Mouse (Mus musculus): ENCODE data around the gene Napa. TPM values are rescaled to one million over a fixed set of nuclear protein-coding genes. Genes with fewer than 3 reads are reported as not detected.

The Napa gene
- total RNA-seq (2021), result 137 and 149 TPM in 2 replicates
- long read RNA-seq, transcript Napa-201 (11 exons, 2,517 nt), result major isoform, 147 of 189 reads
- long read RNA-seq, partial matches to known transcripts, result 15 of 189 reads
- long read RNA-seq, other reads (novel, unspliced or antisense), result 26 of 189 reads

DNA sequence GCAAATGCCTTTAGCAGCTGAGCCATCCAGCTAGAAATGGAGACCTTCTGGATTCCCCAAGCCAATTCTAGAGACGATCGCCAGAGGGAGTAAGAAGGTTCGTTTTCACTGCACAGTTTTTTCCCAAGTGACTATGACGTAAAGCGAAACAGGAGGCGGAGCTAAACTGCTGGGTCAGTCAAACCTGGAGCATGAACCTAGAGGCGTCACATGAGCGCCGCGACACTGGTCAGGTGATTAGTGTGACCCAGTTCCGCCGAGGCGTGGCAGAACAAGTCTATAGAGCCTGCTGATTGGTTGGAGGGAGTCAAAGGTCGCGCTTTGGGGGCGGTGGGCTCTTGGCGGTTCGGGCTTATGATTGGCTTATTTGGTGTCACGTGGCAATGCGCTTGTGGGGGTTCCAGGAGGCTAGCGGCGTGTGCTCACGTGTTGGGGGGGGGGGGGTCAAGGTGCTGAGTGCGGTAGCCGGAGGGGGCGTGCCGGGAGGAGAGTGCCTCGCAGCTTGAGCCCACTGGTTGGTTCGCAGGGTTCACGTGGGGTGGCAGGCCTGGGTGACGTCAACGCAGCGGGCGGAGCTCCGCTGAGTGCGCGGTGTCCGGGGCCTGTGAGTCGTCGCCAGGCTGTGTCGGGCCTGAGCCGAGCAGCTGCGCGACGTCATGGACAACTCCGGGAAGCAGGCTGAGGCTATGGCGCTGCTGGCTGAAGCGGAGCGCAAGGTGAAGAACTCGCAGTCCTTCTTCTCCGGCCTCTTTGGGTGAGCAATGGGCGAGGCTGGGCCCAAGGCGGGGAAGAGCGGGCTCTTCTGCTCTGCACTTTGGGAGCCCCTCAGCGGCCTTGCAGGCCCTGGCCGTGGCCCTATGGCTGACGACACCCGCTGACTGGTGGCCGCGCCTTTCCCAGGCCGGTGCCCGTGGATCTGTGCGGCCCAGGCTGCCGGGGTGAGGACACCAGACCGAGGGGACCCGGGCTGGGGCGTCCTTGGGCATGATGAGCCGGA lies at the start of gene Napa:
Gene Napa (plus strand): TSS at position 438 of the 997 bp plus-strand sequence.
- peak; percentile 99 for DNase-seq

DNA sequence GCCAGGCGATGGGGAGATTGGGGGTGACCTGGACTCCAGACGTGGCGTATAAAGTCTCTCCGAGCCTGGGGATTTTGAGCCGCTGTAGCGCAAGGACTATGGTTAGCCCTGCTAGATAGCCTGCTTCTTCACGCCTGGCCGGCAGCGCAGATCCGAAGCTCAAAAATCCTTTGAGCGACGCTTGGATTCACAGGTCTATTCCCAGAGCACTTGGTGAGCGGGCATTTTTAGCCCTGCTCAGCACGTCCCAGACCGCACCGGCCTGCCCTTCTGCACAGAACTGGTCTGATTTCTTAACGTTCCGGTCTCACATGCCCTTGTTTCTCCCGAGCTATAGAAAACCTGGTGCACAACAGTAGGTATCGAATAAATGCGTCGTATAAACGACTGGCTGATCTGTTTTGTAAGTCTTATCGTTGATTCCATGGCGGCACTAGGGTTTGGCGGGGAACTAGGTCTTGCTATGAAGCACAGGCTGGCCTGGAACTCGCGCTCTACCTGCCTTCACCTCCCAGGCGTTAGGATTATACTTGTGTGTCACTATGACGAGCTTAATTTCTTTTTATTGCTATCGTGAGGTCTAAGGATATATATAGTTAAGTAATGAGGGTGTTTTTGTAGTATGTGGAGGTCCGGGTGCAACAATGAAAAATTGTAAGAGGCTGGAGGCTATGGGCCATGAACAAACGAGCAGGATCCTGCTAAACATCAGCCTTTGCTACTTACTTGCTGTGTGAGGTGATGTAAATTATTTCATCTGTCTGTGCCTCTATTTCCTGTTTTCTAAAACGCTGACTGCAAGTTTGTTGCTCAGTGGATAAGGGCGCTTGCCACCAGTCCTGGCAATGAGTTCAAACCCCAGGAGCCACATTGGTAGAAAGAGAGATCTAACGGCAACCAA lies 49.3 kb upstream of the Napa start:
- DNase-seq, result peak; percentile 13

DNA sequence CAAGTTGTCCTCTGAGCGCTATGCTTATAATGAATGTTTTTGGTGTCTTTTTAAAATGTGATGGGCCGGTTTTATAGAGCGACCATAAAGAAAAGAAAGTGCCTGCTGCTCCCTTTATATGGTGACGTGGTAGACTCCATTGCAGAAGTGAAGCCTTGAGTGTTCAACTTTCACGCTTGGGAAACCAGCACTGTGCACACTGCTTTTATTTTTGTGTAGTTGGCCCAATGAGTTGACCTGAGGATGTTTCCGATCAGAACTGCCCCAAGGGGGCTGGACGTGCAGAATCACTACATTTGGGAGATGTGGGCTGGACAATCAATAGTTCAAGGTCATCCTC lies 48.7 kb upstream of the Napa start:
- no peak for DNase-seq

DNA sequence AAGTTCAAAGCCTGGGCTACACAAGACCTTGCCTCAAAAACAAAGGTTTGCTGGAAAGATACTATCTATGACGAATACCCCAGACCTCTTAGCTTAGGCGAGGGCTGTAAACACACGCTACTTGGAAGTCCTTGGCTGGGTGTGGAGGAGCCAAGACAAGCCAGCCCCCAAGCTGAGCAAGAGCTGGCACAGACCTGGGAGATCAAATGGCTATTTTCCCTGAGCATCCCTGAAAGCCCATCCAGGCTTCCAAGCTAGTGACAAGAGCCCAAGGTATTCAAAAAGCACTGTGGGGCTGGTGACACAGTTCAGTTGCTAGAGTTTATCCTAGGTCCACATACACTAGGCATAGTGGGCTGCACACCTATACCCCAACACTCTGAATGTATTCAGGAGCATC lies 47.7 kb upstream of the Napa start:
- no peak for DNase-seq

DNA sequence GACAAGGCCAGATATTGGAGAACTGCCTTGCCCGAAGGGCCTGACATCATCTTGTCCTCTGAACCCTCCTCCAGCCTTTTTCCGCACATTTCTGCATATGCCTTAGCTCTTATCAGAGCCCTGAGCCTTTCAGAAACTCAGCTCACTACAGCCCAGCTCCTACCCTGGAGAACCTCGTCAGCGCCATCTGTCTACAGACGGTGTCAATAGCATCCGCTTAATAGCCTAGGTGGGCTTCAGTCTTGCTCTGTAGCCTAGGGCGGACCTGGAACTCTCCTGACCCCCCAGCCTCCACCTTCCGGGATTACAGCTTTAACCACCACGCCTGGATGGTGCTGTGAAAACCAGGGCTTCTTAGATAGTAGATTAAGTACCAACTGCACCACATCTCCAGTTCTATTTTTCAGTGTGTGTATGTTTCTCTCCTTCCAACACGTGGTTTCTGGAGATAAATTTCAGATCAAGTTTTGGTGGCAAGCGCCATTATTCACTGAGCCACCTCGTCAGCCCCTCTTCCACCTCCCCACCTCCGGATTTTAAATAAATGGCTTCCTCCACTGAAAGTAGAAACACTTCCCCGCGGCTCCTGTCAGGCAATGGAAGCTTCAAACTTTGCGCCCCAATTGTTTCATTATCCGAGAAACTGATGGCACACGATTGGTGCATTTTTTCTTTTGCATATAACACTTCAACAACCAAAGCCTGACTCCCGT lies 46.2 kb upstream of the Napa start:
- DNase-seq, result peak; percentile 71

DNA sequence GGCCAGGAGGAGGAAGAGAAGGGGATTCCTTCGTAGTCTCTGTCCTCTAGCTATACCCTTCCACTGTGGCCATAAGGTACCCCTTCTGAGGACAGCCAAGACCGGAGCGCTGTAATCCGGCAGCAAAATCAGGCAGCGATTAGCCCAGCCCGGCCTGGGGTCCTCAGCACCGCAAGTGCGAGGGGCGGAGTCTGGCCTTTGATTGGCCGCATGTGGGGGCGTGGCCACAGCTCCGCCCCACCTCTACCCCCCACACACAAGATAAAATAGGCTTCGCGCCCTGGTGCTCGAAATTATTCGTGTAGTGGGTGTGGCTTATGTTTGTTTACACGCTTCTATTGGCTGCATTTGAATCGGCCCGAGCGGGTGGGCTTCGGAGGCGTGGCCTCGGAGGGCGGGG lies 45.6 kb upstream of the Napa start:
- DNase-seq, result peak; percentile 95

DNA sequence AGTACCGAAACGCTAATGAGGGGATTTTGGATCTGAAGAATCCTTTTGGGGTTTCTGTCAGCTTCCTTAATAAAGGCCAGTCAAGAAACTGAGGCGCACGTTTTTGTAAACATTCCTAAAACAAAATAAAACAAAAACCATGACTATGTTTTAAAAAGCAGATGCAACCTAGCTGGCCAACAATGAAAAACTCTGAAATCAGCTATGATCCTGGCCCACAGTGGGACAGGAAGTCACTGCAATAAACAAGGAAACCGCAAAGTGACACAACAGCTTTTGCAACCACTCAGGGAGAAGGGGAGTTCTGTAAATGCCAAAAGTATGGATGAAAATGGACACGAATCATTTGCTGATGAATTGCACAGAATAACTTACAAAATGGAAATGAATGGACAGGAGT lies 45.2 kb upstream of the Napa start:
- no peak for DNase-seq

DNA sequence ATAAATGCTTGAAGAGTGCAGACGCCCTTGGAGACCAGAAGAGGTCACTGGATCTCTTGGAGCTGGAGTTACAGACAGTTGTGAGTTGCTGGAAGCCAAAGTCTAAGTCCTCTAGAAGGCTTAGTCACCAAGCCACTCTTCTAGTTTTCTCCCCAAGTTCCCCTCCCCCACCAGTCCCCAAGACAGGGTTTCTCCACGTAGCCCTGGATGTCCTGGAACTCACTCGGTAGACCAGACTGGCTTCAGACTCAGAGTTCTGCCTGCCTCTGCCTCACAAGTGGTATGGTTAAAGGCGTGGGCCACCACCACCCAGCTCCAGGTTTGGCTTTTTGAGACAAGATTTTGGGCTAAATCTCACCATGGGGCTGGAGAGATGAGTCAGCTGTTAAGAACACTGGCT lies 43.3 kb upstream of the Napa start:
- no peak for DNase-seq

DNA sequence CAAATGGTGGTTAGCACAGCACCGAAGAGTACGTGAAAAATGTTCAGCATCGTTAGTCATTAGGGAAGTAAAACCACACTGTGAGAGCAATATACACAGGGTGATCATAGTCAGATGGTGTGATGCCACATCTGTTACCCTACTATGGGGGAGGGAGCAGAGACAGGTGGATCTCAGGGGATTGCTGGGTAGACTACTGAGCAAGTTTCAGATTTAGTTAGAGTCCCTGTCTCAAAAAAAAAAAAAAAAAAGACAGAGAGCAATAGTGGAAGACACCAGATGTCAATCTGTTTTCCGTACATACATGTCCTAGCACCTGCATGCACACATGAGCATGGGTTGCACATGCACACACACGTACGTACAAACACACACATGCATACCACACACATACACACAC lies 42.6 kb upstream of the Napa start:
- DNase-seq, result no peak

DNA sequence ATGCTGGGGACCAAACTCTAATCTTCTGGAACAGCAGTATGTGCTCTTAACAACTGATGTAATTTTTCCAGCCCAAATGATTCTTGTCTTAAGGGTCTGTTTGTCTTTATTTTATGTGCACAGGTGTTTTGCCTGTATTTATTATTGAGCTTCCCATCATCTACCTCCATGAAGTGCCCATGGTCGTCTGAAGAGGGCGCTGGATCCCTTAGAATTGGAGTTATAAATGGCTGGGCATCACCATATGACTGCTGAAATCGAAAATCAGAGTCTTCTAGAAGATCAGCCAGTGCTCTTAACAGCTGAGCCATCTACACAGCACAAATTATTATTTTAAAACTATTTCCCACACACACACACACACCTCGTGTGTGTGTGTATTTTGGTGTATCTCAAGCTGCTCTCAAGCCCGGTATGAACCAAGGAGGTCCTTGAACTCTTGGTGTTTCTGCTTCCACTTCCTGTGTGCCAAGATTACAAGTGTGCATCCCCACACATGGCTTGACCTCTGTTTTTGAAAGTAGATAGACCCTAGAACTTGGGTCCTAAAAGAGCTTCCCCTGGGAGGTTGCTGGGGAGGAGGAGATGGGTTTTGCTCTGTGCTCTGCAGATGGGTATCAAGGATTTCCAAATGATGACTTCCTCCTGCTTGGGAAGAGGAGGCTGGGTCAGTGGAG lies 41.7 kb upstream of the Napa start:
- peak; percentile 57 for DNase-seq

DNA sequence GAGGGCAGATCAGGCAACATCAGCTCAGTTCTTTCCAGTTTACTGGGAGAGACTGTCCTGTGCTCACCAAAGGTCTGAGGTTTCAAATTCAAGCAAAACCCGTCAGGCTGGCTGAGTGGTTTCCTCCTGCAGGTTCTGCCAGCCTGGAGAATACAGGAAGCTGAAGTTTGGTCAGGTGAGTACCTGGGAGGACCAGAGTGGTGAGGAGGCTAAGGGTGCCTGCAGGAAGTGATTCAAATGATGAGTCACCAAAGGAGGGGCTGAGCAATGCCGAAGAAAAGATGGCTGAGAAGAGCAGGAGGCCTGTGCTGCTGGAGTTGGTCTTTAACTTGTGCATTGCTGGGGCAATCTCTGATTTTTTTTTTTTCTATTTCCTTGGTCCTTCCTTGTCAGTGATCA lies 41.1 kb upstream of the Napa start:
- DNase-seq, result no peak

DNA sequence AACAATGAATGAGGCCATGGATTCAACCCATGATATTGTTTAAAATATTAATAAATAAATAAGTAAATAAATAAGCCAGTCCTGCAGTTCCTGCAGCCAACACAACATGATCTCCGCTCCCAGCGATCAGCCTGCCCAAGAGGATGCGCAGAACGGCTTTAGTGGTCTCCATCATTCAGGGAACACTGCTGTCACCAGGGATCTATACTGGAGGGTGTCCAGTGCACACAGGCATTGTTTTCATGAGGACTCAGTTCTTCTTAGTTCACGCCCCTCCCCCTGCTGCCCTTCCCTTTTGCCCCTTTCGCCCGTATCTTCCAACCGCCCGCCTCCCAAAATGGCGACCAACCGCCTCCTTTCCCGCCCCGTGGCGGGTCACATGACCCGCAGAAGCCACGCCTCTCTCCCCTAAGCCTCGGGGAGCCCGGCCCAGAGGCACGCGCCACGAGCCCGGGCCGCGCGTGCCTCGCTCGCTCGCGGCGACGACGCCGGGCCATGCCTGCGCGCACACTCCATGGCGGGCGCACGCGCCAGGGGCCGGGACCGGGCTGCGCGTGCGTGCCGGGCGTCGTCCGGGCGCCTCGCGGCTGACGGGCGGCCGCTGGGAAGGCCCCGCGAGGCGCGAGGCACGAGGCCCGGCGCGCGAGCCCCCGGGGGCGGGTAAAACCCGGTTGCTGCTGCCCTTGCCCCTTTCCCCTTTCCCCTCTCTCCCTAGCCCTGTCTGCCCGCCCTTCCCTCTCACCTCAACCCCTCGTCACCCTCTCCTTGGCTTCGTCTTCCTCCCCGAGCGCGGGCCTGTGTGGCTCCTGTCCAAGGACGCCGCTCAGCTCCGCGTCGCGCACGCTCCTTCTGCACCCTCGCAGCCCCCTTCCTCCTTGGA lies 36.8 kb upstream of the Napa start, which contains the start of gene Zfp541:
Gene Zfp541 (plus strand): TSS at position 596 of the 880 bp plus-strand sequence.
- DNase-seq, result no peak

DNA sequence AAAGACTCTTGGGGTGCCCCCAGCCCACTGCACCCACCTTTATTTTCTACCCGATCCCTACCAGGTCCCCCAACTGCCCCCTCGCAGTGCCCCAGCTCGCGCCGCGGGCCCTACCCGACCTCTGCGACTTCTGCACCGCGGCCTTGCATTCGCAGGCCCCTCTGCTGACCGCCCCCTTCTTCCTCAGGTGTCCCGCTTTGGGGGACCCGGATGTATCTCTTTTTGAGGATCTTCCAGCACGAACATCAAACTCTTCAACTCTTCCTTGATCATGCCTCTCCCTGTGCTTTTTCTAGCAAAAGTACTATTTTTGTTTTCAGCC lies 36.2 kb upstream of the Napa start:
- DNase-seq, result no peak

DNA sequence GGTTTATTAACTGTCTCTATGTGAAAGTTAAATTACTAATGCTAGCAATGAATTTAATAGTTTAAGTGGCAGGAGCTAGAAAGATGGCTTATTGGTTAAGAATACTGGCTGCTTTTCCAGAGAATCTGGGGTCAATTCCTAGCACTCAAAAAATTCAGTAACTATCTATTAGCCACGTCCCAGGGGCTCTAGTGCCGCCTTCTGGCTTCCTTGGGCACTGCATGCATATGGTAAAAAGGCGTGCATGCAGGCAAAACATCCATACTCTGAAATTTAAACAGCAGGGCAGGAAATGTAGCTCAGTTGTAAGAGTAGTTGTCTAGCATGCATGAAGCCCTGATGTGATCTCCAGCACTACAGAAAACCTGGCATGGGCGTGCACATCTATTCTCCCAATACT lies 34.8 kb upstream of the Napa start:
- DNase-seq, result no peak

DNA sequence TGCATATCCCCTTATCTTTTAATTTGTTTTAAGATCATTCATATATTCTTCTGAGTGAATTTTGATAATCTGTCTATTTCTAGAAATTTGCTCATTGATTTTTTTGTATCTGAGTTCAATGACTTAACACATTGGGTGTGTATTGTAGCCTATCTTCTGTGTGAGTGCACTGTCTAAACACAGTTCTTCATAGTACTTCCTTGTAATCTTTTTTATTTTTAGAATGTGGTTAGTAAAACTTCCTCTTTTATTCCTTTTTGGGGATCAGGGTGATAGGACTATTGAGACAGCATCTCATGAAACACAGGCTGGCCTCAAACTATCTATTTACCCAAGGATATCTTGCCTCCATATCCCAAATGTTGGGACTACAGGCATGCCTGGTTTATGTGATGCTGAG lies 27.4 kb upstream of the Napa start:
- DNase-seq, result no peak

DNA sequence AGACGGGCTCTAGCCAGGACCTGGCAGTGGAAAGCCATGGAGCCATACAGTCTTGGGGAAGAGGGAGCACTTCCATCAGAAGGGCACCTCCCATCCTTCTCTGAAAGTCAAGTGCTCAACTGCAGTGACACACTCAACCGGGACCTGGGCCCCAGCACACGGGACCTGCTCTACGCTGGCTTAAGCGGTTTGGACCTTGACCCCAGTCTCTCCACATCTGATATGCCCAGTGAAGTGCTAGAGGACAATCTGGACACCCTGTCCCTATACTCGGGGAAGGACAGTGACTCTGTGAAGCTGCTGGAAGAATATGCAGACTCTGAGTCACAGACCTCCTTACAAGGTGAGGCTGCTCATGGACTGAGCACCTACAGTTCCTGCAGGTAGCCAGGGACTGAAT lies 26.4 kb upstream of the Napa start:
- no peak for DNase-seq

DNA sequence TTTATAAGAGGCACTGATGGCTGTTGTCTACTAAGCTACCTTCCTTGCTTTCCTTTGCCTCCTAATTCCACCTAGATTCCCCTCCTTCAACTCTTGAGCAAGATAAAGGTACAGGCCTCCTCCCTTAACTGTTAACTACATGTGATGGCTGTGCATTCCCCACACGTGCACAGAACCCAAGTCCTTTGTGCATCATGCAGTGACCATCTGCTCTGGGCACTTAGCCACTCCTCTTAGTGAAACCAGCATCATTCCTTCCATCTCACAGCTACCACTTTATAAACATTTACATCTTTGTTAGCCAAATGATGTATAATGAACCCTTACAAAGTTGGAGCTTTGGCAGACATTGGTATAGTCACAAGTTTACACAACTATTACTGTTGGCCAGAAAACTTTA lies 18.3 kb upstream of the Napa start:
- DNase-seq, result no peak

DNA sequence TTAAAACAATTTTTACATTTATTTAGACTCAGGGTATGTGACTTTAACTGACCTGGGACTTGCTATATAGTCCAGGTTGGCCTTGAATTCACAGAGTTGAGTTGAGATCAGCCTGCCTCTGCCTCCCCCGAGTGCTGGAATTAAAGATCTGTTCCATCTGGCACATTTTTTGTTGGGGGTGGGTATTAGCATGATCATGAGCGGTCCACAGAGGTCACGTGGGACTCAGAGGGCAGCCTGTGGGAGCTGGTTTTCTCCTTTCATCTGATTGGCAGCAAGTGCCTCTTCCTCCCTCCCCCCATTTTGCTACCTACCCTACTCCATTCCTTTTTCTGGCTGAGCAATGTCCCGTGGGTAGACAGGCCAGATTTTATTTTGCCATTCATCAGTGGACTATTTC lies 17.7 kb upstream of the Napa start:
- no peak for DNase-seq

DNA sequence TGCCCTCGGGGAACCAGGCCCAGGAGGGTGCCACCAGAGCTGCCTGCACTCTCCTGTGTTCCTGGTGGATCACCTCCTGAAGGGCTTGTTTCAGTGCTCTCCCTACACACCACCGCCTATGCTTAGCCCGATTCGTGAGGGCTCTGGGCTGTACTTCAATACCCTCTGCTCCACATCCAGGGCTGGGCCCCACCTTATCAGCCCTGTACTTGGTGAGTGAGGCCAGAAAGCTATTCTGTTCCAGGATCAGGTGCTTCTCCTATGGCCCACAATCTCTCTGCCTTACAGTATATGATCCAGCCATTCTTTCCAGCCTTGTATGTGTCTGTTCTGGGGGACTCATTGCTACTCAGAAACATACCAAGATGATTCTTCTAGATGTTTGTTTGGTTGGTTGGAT lies 14.9 kb upstream of the Napa start:
- DNase-seq, result no peak

DNA sequence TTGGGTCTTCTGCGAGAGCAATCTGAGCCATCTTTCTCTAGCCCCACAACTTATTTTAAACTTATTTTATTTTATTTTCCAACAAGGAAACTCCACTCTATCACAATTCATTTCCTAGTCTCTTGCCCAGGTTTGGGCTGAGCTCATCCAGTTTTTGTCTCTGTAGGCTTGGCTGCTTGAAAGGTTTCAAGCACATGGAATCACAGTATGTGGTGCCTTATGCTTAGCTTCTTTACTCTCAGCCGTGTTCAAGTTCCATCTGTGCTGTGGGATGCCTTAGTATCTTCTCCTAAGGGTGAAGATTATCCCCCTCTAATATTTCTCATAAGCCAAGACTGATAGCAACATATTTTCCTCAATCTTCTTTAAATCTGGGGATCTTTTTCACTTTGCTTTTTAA lies 10.7 kb upstream of the Napa start:
- no peak for DNase-seq

DNA sequence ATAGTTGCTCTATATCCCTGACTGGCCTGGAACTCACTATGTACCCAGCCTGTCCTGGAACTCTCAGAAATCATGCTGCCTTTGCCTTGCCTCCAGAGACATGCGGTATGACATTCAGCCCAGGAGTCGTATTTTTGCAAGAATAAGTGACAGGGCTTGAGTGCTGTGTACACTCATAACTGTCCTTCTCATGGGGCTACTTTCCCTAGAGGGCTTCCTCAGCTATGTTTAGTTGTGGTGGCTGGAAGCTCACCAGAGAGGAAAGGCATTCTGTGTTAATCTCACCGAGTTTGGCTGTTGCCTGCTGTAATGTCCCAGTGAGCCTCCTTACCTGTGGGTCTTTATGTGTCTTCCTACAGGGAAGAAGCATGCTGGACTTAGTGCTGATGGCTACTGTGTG lies 3.7 kb upstream of the Napa start:
- DNase-seq, result no peak
